Mouse (Mus musculus): ENCODE data around the gene Ttll9.

The Ttll9 gene

GRCm38 (mm10) chr2:152941776-152942175 is 20.5 kb upstream of the Ttll9 start:
- no peak for DNase-seq (ENCODE audit: low read depth)

- no peak for DNase-seq (ENCODE audit: low read depth)
These were observed 19.3 kb upstream of the Ttll9 start for GRCm38 (mm10) chr2:152942898-152943515.

- no peak for DNase-seq (ENCODE audit: low read depth)
These were observed 18.7 kb upstream of the Ttll9 start for GRCm38 (mm10) chr2:152943568-152943967.

- DNase-seq (ENCODE audit: low read depth), result no peak
These were observed 18.3 kb upstream of the Ttll9 start for GRCm38 (mm10) chr2:152944013-152944412.

GRCm38 (mm10) chr2:152947098-152947497 is 15.2 kb upstream of the Ttll9 start:
- DNase-seq (ENCODE audit: low read depth), result no peak

GRCm38 (mm10) chr2:152948438-152949020 is 13.8 kb upstream of the Ttll9 start:
- no peak for DNase-seq (ENCODE audit: low read depth)

- DNase-seq (ENCODE audit: low read depth), result no peak
These were observed 11.8 kb upstream of the Ttll9 start for GRCm38 (mm10) chr2:152950358-152951064.

GRCm38 (mm10) chr2:152951065-152951849 is 11.0 kb upstream of the Ttll9 start, which contains the start of gene Dusp15:
Gene Dusp15, minus strand, starts transcription at chr2:152951698.
- DNase-seq (ENCODE audit: low read depth), result no peak

GRCm38 (mm10) chr2:152951850-152952720 is 10.2 kb upstream of the Ttll9 start:
- DNase-seq (ENCODE audit: low read depth), result no peak

GRCm38 (mm10) chr2:152958116-152958515 is 4.2 kb upstream of the Ttll9 start:
- DNase-seq (ENCODE audit: low read depth), result no peak

GRCm38 (mm10) chr2:152965555-152965954 is 3.3 kb downstream of the Ttll9 start:
- DNase-seq (ENCODE audit: low read depth), result no peak

- no peak for DNase-seq (ENCODE audit: low read depth)
These were observed 14.7 kb downstream of the Ttll9 start for GRCm38 (mm10) chr2:152976991-152977390.

- no peak for DNase-seq (ENCODE audit: low read depth)
These were observed 23.3 kb downstream of the Ttll9 start for GRCm38 (mm10) chr2:152985582-152985981.

- no peak for DNase-seq (ENCODE audit: low read depth)
These were observed 29.2 kb downstream of the Ttll9 start for GRCm38 (mm10) chr2:152991529-152991928.

- no peak for DNase-seq (ENCODE audit: low read depth)
These were observed 34.8 kb downstream of the Ttll9 start for GRCm38 (mm10) chr2:152997046-152997445.

- DNase-seq (ENCODE audit: low read depth), result no peak
These were observed 40.4 kb downstream of the Ttll9 start for GRCm38 (mm10) chr2:153002492-153003248.

- DNase-seq (ENCODE audit: low read depth), result no peak
These were observed 41.5 kb downstream of the Ttll9 start for GRCm38 (mm10) chr2:153003681-153004338.

- no peak for DNase-seq (ENCODE audit: low read depth)
These were observed 43.7 kb downstream of the Ttll9 start for GRCm38 (mm10) chr2:153005981-153006380.

GRCm38 (mm10) chr2:153009192-153009973 is 47.1 kb downstream of the Ttll9 start:
- DNase-seq (ENCODE audit: low read depth), result peak; percentile 55

Measured in fibroblast of lung, adult 2 months (primary cell).